Mouse (Mus musculus) midbrain, embryonic 14.5 days (tissue): ENCODE results near the gene Etv4. TPM values are rescaled to one million over a fixed set of nuclear protein-coding genes. Genes with fewer than 3 reads are reported as not detected.

ENCODE experiments used
- ATAC-seq: fragments of 200-750 bp; cut with Nextera tagmentation; 2 replicates; pipeline ENCODE4 v1.8.0; 2017; ENCODE audit warnings: moderate number of reproducible peaks, moderate library complexity; ENCODE audit not compliant: low FRiP score, low TSS enrichment
- DNase-seq: peaks from one replicate; pipeline ENCODE4 v3.0.0-alpha.2; 2015
- H3K27ac ChIP-seq: fragments of 300-500 bp; sonication (generic); replicated peaks from 2 replicates; pipeline ENCODE4 v1.5.1; 2014; ENCODE audit warnings: mild to moderate bottlenecking, low read depth, low read length, moderate library complexity
- H3K27me3 ChIP-seq: fragments of 300-500 bp; sonication (generic); 2 replicates; pipeline ENCODE4 v1.6.1; 2014; ENCODE audit warnings: low read length, control low read depth, mixed read lengths; ENCODE audit not compliant: control insufficient read depth, insufficient read depth
- H3K36me3 ChIP-seq: fragments of 300-500 bp; sonication (generic); 2 replicates; pipeline ENCODE4 v1.6.1; 2014; ENCODE audit warnings: low read length, control low read depth; ENCODE audit not compliant: control insufficient read depth, insufficient read depth
- H3K4me1 ChIP-seq: fragments of 300-500 bp; sonication (generic); 2 replicates; pipeline ENCODE4 v1.6.1; 2014; ENCODE audit warnings: mild to moderate bottlenecking, antibody characterized with exemption, low read length, control low read depth; ENCODE audit not compliant: control insufficient read depth, insufficient read depth
- H3K4me2 ChIP-seq: fragments of 300-500 bp; sonication (generic); 2 replicates; pipeline ENCODE4 v1.6.1; 2014; ENCODE audit warnings: mild to moderate bottlenecking, low read length, moderate library complexity
- H3K4me3 ChIP-seq: fragments of 300-500 bp; sonication (generic); replicated peaks from 2 replicates; pipeline ENCODE4 v1.5.1; 2014; ENCODE audit warnings: low read depth, low read length
- H3K9ac ChIP-seq: fragments of 300-500 bp; sonication (generic); replicated peaks from 2 replicates; pipeline ENCODE4 v1.6.1; 2014; ENCODE audit warnings: mild to moderate bottlenecking, low read length, moderate library complexity
- H3K9me3 ChIP-seq: fragments of 300-500 bp; sonication (generic); 2 replicates; pipeline ENCODE4 v1.6.1; 2016; ENCODE audit warnings: low read length, control low read depth, mixed read lengths; ENCODE audit not compliant: control insufficient read depth
- WGBS: fragments of 180-500 bp; shearing (Covaris S2); extraction: QIAGEN DNeasy Blood & Tissue Kit; methylation state at CpG from one replicate; pipeline ENCODE4 v1.1.7; 2014; 5-methylcytosine and 5-hydroxymethylcytosine counted together
- polyA plus RNA-seq: library from polyadenylated mRNA; unstranded; fragments of >200 nt; fragmentation: Nextera tagmentation; extraction: Ambion mirVana; gene quantifications from 2 replicates; pipeline ENCODE4 v1.2.1, GENCODE M21; 2014

Etv4 gene
- polyA plus RNA-seq, 1 experiment from 2014 or later: 4.0 TPM

DNA sequence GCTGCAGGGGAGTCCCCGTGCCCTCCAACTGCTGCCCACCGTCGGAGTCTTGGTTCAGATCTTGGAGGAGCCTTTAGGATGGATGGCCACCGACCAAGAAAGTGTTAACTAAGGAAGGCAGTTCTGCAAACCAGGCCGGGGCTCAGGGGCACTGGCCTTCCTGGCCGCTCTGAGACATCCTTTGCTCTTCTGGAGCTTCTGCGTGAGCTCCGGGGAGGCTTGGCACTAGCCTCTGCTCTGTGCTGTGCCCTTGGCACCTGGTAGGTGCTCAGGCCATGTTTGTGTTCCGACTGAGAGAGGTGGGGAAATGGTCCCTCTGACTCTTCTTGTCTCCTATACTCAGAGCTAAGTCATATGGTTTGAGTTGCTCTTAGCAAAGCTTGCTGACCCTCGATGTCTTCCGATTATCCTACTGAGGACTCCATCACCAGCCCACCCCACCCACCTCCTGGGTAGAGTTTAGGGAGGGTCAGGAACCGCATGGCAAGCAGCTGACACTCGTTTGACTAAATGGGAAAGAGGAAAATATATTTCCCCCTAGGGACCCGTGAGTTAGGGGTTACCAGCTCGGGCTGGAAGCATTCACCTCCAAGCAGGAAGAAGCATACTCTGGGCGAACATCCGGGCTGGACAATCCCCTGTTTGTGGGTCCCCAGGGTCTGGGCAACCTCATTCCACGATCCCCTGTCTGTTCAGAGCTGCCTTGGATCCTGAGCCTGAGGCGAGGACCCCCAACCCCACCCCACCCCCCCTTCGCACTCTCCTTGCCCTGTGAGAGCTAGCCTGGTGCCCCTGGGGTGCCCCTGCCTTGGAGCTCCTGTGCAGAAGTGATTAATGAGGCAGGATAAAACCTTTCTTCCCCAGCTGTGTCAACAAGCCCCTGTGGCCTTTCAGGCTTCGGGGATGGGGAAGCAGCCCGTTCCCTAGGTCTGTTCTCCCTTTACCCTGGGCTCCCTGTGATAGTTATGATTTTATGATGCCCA, 30.2 kb upstream of the Etv4 start:
- H3K9me3 ChIP-seq: no peaks in the 10 kb centered on the region
- DNase-seq (no peak), ATAC-seq (no peak)
- peaks cover 7% of the 10 kb centered on the region; the same call in 1 of the 2 replicates for H3K27me3 ChIP-seq
- no peak overlapping the region for H3K4me3 ChIP-seq
- no peak overlapping the region for H3K9ac ChIP-seq
- H3K4me2 ChIP-seq: peak overlapping the region; percentile 45; the same call in 1 of the 2 replicates
- peaks cover 9% of the 10 kb centered on the region; the same call in 1 of the 2 replicates for H3K4me1 ChIP-seq
- WGBS: 21% methylated on average over 22 of the region's 22 CpGs
- no peaks in the 10 kb centered on the region for H3K36me3 ChIP-seq
- H3K27ac ChIP-seq: no peak overlapping the region

DNA sequence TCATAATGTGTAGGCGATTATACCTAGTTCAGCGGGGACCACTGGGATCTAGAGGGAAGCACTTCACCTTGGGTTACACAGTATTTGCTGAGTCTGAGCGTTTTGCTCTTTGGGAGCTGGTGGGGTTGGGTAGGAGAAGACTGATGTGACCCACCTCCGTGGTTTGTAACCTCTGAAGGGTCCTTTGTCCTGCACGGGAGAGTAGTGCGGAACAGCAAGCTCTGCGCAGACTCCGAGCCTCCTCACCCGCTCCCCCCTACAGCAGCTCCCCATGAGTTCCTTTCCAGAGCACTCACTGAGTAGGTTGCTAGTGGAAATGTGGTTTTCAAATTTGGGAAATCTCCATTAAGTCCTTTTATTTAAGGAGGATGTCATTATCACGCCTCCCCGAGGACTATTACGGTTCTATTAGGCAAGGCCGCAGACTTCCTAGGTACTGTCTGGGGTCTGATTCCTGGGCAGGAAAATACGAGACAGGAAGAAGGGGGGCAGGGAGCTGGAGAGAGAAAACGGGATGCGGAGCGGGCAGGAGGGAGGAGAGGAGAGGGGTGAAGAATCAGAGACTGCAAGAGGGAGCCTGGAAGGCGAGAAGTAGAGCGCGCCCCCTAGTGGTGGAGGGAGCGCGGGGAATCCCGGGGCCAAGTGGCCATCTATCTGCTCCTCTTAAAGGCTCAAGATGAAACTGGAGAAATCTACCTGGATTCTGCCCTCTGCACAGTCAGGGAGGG, 29.4 kb upstream of the Etv4 start:
- no peak for ATAC-seq
- H3K9ac ChIP-seq: no peak overlapping the region; the same call in 1 of the 2 replicates
- WGBS: 6% methylated on average over 23 of the region's 23 CpGs

DNA sequence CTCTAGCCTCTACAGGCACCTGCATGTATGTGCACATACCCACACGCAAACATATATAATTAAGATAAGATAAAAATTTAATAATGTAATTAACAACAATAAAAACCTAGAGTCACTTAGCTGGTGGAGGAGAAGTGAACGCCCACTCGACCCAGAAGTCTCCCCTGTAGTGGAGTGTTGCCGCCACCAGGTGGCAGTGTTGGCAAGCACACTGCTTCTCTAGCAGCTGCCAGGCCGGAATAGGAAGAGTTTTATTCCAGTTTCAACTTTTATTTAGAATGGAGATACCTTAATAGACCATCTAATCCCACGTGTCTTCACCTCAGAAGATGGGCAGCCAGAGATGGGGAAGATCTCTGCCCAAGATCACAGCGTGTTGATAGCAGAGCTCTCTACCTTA, 28.1 kb upstream of the Etv4 start:
- Histone ChIP-seq H3K4me2 (no peak overlapping the region), H3K4me3 (no peak overlapping the region), H3K27ac (no peak overlapping the region), H3K9me3 (no peaks in the 10 kb centered on the region), H3K9ac (no peak overlapping the region), H3K4me1 (peaks cover 9% of the 10 kb centered on the region; the same call in 1 of the 2 replicates), H3K36me3 (no peaks in the 10 kb centered on the region), H3K27me3 (peaks cover 7% of the 10 kb centered on the region; the same call in 1 of the 2 replicates)
- 1% methylated on average over 7 of the region's 7 CpGs for WGBS
- ATAC-seq (no peak), DNase-seq (peak; percentile 90)

More for the DNA sequence above, 29.4 kb upstream of the Etv4 start:
- peak overlapping the region; percentile 45 for H3K4me2 ChIP-seq
- DNase-seq: peak; percentile 87
- peak overlapping the region; percentile 7; the same call in 1 of the 2 replicates for H3K4me3 ChIP-seq
- peaks cover 9% of the 10 kb centered on the region; the same call in 1 of the 2 replicates for H3K4me1 ChIP-seq
- H3K27me3 ChIP-seq: peaks cover 7% of the 10 kb centered on the region; the same call in 1 of the 2 replicates
- no peaks in the 10 kb centered on the region for H3K36me3 ChIP-seq
- H3K9me3 ChIP-seq: no peaks in the 10 kb centered on the region
- no peak overlapping the region for H3K27ac ChIP-seq

DNA sequence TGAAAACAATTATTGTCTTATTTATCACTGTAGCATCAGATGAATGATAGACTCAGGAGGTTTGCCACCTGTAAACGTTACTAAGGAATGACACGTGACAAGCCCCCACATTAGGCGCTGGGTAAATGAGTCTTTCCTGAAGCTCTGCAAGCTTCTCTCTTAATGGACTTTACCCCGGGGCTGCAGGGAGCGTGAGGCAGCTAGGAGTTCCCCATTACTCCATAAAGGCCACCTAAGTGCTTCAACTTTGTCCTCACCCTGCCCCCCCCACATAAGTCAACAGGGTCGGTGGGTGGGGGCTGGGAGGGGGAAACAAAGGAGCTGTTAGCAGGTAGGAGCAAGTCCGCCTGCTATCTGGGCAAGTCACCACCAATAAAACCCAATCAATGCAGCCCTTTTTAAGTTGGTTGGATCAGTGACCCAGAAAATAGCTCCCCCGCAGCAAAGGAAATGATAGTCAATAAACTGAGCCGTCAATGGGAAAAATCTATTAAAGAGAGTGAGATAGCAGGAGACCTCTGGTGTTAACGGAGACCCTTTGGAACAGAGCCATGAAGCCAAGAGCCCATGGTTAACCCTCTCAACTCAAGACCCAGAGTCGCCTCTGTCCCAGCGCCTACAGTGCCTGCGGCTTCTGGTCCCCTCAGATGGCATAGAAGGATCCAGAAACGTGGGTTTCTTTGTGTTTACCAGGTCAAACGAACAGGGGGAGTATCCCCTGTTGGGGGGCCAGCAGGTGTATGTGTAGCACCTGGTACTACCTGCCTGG, 24.1 kb upstream of the Etv4 start:
- no peaks in the 10 kb centered on the region for H3K9me3 ChIP-seq
- no peak overlapping the region for H3K4me3 ChIP-seq
- H3K27ac ChIP-seq: no peak overlapping the region
- peaks cover 7% of the 10 kb centered on the region; the same call in 1 of the 2 replicates for H3K27me3 ChIP-seq
- no peak overlapping the region for H3K4me2 ChIP-seq
- H3K9ac ChIP-seq: no peak overlapping the region
- DNase-seq (no peak), ATAC-seq (no peak)
- no peaks in the 10 kb centered on the region for H3K36me3 ChIP-seq
- H3K4me1 ChIP-seq: peaks cover under 1% of the 10 kb centered on the region; the same call in 1 of the 2 replicates
- WGBS: 48% methylated on average over 15 of the region's 15 CpGs

DNA sequence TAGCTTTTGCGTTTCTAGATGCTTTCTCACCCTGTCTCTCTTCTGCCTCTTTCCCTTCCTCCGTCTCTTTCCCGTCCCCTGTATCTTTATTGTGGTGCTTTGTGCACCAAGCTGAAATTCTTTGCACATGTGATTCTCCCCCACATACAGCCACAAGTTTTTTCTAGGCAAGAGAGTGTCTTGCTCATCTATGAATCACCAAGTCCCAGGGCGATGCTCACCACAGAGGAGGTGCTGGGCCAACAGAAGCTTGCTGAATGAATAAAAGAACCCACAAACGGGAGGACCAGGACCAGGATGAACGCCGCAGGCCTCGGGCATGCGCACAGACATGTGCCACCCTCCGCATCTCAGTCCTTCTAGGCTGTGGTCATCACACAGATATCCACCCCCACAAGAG, 22.1 kb upstream of the Etv4 start:
- 87% methylated on average over 10 of the region's 10 CpGs for whole genome bisulfite sequencing
- Histone ChIP-seq H3K4me1 (no peaks in the 10 kb centered on the region), H3K9me3 (no peaks in the 10 kb centered on the region), H3K27ac (no peak overlapping the region), H3K4me2 (no peak overlapping the region), H3K36me3 (no peaks in the 10 kb centered on the region), H3K4me3 (no peak overlapping the region), H3K9ac (no peak overlapping the region), H3K27me3 (no peaks in the 10 kb centered on the region)
- ATAC-seq (no peak), DNase-seq (no peak)

DNA sequence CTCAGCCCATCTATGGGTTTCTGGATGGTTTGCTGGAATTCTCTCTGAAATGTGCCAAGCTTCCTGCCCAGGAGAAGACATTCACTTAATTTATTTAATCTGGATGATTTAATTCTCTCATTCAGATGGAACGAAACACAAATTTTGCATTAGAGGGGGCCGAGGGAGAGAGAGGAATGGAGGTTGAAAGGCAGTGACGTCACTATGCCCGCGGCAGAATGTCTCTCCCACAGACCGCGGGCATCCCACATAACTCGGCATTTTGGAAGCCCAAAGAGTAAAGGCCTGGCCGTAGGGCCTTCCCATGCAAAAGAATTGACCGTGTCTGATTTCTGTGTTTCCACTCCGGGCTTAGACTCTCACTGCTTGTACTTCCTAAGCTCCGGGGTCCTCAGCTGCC, 21.6 kb upstream of the Etv4 start:
- Histone ChIP-seq H3K9me3 (no peaks in the 10 kb centered on the region), H3K27me3 (no peaks in the 10 kb centered on the region), H3K9ac (no peak overlapping the region), H3K36me3 (no peaks in the 10 kb centered on the region), H3K4me1 (no peaks in the 10 kb centered on the region), H3K4me2 (no peak overlapping the region), H3K4me3 (no peak overlapping the region), H3K27ac (no peak overlapping the region)
- ATAC-seq (no peak), DNase-seq (no peak)
- WGBS: 62% methylated on average over 12 of the region's 12 CpGs

DNA sequence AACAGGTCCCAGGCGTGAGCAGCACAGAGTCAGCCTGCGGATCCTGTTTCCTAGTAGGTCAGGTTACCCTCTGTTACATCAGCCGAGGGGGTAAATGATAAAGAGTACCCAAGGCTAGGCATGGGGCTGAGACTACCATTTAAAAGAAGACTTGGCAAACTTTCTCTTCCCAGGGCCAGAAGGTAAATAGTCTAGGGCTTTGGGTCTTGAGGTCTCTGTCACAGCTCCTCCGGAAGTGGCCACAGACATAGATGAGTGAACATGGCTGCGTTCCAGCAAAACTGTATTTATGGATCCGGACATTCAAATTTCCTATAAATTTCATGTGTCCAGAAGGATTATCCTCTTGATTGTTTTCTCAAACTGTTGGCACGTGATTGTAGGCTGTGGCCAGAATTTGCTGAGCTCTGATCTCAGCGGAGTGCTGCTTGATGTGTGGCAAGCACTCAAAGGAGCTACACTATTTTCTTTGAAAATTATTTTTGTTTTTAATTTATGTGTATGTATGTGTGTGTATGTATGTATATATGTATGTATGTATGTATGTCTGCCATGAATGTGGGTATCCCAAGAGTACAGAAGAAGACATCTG, 20.0 kb upstream of the Etv4 start:
- DNase-seq (no peak), ATAC-seq (no peak)
- Histone ChIP-seq H3K36me3 (no peaks in the 10 kb centered on the region), H3K4me2 (no peak overlapping the region), H3K27ac (no peak overlapping the region), H3K9ac (no peak overlapping the region), H3K4me3 (no peak overlapping the region), H3K9me3 (no peaks in the 10 kb centered on the region), H3K27me3 (no peaks in the 10 kb centered on the region), H3K4me1 (0 out of 2 replicates have a peak, but pooled peaks cover 5% of the 10 kb centered on the region)
- 89% methylated on average over 8 of the region's 8 CpGs for WGBS

DNA sequence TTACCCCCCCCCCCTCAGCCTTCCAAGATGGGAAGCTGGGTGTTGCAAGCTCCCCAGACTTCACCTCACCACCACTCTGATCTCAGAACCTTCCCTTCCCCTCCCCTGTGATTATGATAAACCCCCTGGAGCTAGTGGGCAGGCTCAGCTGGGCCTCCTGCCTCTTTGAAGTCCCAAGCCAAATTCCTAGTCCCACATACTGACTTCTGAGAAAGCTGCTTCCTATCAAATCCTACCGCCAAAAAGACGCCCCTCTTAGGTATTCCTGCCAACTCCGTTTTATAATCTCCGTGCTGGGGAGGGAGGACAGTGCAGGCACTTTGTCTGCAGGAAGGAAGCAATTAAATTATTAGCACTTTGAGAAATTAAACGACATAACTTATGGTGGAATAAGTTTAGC, 16.2 kb upstream of the Etv4 start:
- Histone ChIP-seq H3K4me1 (0 out of 2 replicates have a peak, but pooled peaks cover 5% of the 10 kb centered on the region), H3K36me3 (no peaks in the 10 kb centered on the region), H3K27me3 (no peaks in the 10 kb centered on the region), H3K9me3 (no peaks in the 10 kb centered on the region), H3K9ac (no peak overlapping the region), H3K27ac (no peak overlapping the region), H3K4me2 (no peak overlapping the region), H3K4me3 (no peak overlapping the region)
- no peak for DNase-seq
- WGBS: 8% methylated on average over 5 of the region's 5 CpGs
- no peak for ATAC-seq
